Mouse (Mus musculus) heart, postnatal 36 days (tissue): Measurements from ENCODE around the gene Olfml1. TPM values are rescaled to one million over a fixed set of nuclear protein-coding genes. Genes with fewer than 3 reads are reported as not detected.

Experiments
- total RNA-seq, 2 experiments: library from RNA; stranded (reverse); gene quantifications; 2 replicates each; pipeline ENCODE4 v1.2.3; 2021

Gene Olfml1
- total RNA-seq, 2 experiments from 2014 or later, result 5.1 to 6.2 TPM

Other genes with a start within 250 kb of the Olfml1 start
- not detected for gene Syt9, start 196.7 kb upstream of the Olfml1 start, total RNA-seq
- 10 to 100 TPM; 23.2 to 24.6 TPM for gene Ppfibp2, start 27.8 kb downstream of the Olfml1 start, total RNA-seq
- not detected for gene 5330417H12Rik, start 57.7 kb downstream of the Olfml1 start, total RNA-seq
- not detected for gene Cyb5r2, start 190.6 kb downstream of the Olfml1 start, total RNA-seq
- not detected for gene Ovch2, start 233.8 kb downstream of the Olfml1 start, total RNA-seq
- gene Olfr467, start 244.8 kb downstream of the Olfml1 start, total RNA-seq, result not detected